Mouse (Mus musculus) hindlimb bud, embryonic 11.5 days (tissue): ENCODE measurements around the gene Sept7.
"Not testable (repeated sequence)": the region's sequence is repeated elsewhere in the genome, so short reads cannot be mapped to it uniquely, and the experiment has no call there.

ENCODE experiments used
- DNase-seq: peaks from one replicate; pipeline ENCODE4 v3.0.0-alpha.2; 2012; ENCODE audit warnings: low read depth, low spot score; ENCODE audit errors: extremely low spot score

Sept7 gene

DNA sequence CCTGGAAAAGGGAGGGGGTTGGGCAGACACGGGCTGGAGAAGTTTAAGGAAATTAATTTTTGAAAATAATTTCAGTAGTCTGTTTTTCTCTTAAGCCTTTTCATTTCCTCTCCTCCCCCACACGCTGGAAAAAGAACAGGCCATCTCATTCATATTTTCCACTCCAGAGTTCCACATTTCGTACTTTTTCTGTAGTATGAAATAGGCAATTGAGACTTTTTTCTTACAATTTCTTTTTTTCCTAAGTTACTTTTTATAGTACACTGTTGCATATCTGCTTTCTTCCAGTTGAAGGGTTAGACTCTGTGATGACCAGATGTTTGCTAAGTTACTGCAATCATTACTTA is 1.2 kb downstream of the Sept7 start:
- no peak for DNase-seq

DNA sequence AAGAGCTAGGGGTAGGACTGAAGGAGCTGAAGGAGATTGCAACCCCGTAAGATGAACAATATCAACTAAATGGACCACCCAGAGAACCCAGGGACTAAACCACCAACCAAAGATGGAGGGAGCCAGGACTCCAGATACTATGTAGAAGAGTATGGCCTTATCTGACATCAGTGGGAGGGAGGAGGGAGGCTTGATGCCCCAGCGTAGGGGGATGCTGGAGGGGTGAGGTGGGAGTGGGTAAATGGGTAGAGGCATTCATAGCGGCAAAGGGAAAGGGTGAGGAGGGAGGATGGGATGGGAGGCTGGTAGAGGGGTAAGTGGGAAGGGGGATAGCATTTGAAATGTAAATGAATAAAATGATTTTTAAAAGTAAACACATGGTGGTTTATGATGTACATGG is 8.2 kb downstream of the Sept7 start:
- no peak for DNase-seq

GRCm38 (mm10) chr9:25260979-25261378 is 8.7 kb downstream of the Sept7 start:
- DNase-seq: no peak

GRCm38 (mm10) chr9:25262087-25262486 is 9.8 kb downstream of the Sept7 start:
- DNase-seq: no peak

GRCm38 (mm10) chr9:25265795-25266194 is 13.6 kb downstream of the Sept7 start:
- DNase-seq: no peak

DNA sequence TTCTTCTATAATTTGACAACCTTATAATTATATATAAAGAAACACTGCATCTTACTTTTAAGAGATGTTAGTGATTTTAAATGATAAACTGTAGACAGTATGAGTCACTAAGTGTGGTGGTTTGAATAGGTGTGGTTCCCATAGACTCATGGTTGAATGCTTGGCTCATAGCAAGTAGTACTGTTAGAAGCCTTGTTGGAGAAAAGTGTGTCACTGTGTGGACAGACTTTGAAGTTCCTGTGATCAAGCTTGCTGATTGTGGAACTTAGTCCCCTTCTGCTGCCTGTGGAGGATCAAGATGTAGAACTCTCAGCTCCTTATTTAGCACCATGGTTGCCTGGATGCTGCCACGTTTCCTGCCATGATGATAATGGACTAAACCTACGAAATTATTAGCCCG is 14.9 kb downstream of the Sept7 start:
- no peak for DNase-seq

GRCm38 (mm10) chr9:25267574-25267973 is 15.3 kb downstream of the Sept7 start:
- DNase-seq: no peak

- no peak for DNase-seq
Observed at GRCm38 (mm10) chr9:25271902-25272301, 19.7 kb downstream of the Sept7 start.

DNA sequence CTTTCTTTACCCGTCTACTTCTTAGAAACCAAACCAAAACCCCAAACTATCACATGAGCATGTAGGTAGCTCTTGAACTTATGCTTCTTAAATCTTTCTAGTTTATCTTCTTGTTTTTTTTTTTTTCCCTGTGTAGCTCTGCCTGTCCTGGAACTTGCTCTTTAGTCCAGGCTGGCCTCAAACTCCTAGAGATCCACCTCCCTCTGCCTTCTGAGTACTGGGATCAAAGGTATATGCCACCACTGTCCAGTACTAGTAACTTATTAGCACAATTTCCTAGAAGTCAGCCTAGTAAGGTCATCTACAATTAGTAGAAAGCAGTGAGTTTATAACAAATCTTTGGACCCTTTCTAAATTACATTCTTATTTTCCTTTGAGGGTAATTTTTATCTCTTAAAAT is 37.6 kb downstream of the Sept7 start:
- no peak for DNase-seq

- DNase-seq: peak; percentile 46
Observed at GRCm38 (mm10) chr9:25309505-25310182, 57.4 kb downstream of the Sept7 start.

DNA sequence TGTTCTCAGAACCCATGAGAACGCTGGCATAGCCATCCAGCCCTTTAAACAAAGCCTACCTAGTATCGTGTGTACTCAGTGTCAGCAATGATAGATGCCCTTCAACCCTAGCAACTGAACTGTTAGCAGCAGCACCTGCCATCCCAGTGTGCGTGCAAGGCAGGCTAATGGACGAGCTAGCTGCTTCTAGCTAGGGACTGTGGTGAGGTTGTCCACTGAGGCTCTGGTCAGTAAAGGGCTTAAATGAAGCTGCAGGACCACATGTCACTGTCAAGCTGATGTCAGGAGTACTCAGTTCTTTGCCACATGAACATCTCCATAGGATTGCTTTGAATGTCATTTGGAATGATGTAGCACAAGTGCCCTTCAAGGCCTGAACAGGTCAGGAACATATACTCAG is 62.1 kb downstream of the Sept7 start:
- no peak for DNase-seq

GRCm38 (mm10) chr9:25317827-25318505 is 65.7 kb downstream of the Sept7 start:
- DNase-seq: no peak

GRCm38 (mm10) chr9:25319676-25320075 is 67.4 kb downstream of the Sept7 start:
- not testable (repeated sequence) for DNase-seq

GRCm38 (mm10) chr9:25327727-25328370 is 75.6 kb downstream of the Sept7 start:
- DNase-seq: no peak

DNA sequence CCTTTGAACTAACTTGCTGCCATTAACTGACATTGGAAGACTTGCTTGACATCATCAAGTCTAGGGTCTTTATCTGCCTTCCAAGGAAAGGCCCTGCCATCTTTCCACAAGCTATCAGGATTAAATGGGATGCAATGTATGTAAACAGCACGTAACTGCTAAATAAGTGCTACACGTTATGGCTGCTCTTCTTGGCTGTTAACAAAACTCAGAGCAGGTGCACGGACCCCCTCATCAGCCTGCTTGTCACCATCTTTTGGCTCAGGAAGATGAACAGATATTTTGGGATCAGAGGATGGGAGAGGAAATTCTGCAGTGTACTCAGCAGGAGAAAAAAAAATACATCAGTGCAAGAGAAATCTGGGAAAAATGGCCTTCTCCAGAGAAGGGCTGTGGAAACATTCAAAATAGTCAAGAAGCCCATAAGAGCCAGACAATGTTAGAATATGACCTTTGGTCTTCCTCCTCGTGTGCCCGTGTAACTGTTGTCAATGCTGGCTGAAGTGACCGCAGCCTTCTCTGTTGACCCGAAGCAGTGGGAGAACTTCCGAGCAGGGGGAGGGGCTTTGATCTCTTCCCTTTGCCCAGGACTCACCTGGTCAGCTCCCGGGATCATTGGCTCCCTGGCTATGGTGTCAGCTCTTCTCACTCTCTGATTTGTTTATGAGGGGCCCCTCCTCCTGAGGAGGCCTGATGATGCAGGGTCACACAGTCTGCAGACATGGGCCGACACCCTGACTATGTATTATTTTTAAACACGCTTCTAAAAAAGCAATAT is 76.9 kb downstream of the Sept7 start:
- DNase-seq: no peak

GRCm38 (mm10) chr9:25337436-25338198 is 85.4 kb downstream of the Sept7 start:
- no peak for DNase-seq

DNA sequence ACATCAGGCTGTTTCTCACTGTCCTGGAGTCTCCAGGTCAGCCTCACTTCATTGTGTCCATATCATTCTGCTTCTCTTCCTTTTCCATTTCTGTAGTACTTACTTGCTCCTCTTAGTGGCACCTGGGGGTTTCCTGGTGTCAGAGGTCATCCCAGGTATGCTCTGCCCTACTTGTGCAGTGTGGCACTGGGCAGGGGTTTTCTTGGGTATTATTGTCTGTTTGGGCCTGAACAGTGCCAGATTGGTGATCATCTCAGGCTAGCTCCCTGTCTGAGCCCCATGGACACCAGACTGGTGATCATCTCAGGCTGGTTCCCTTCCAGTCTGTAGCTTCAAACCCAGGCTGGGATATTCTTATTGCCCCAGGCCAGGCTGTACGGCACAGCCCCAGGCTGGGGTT is 88.2 kb downstream of the Sept7 start:
- DNase-seq: no peak

DNA sequence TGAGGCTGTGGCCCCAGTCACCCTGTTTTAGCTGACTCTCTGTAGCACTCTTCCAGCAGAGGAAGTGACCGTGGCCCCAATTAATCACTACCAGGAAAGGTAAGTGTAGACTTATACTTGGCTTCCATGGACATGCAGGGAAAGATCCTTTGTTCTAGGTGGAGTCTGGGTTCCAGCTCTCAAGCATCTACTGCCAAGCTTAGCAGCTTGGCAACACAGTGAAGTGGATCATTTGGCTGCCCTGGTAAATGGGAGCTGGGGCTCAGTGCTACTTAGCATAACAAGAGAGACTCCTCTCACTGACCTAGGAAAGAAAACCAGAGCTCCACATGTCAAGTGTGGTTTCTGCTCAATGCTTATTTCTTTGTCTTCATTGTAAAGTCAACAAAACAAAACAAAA is 101.5 kb downstream of the Sept7 start:
- DNase-seq: no peak

- DNase-seq: no peak
Observed at GRCm38 (mm10) chr9:25355806-25356205, 103.6 kb downstream of the Sept7 start.

- no peak for DNase-seq
Observed at GRCm38 (mm10) chr9:25357589-25357988, 105.3 kb downstream of the Sept7 start.

DNA sequence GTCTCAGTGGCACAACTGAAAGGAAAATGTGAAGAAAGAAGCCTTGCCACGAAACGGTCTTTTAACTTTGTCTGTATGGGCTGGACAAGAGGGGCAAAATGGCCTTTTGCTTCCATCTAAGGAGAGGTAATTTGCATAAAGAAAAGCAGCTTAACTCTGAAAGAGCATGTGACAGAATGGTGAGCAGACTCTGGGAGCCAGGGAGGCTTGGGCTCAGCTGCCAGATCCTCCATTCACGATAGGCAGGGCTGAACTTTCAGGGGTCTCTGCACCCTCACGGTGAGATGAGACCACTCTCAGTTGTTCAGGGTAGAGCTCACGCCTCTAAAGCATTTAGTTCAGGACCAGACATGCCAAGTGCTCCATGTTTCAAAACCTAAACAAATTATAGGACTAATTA is 105.8 kb downstream of the Sept7 start:
- DNase-seq: no peak
